Mouse (Mus musculus): ENCODE results near the gene Cmah. TPM values are rescaled to one million over a fixed set of nuclear protein-coding genes. Genes with fewer than 3 reads are reported as not detected.

Cmah gene
- polyA plus RNA-seq, 1 experiment from 2014 or later, result 0.24 TPM

DNA sequence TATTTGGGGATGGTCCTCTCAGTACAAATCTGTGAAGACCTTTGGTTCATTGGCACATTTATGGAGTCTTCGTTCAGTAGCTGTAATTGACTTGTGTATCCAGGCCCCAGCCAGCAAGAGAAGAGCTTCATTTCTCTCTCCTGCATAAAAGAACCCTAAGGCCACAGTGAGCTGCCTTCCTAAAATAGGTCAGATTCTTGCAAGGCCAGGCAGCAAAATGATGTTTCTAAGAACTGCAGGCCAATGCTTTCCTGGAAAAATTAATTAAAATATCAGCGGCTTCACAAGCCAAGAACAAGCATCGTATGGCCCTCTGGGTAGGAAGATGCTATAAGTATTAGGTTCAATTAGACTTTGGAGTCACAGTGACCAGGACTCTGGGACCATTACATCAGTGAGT, 156.5 kb downstream of the Cmah start:
- no peaks in the 10 kb centered on the region for H3K9me3 ChIP-seq (replicated peaks)

DNA sequence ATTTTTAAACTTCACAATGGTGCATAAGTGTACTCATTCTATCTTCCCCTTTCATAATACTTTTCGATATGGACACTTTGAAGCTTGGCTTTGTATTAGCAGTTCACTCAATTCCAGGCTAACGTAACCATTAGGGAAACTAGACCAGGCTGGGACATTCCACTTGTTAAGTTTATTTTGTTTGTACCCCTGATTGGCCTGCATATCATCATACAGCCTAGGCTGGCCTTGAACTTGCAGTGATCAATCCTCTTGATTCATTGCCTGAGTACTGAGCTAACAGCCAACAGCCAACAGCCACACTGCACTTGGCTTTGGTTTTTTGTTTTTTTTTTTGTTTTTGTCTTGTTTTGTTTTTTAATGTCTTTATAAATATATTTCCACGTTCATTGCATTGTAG, 157.6 kb downstream of the Cmah start:
- WGBS, result 80% methylated on average over 3 of the region's 3 CpGs
- no peaks in the 10 kb centered on the region for H3K9me3 ChIP-seq (replicated peaks)
- H3K9ac ChIP-seq, result no peak overlapping the region
- H3K4me2 ChIP-seq, result no peak overlapping the region
- peaks cover 7% of the 10 kb centered on the region; the same call in 1 of the 2 replicates for H3K4me1 ChIP-seq (replicated peaks)
- ATAC-seq (ENCODE audit: insufficient number of reproducible peaks, low FRiP score), result no peak
- H3K4me3 ChIP-seq, result no peak overlapping the region
- H3K36me3 ChIP-seq, result no peaks in the 10 kb centered on the region
- no peak overlapping the region for H3K27ac ChIP-seq (ENCODE audit: poor library complexity, severe bottlenecking)
- H3K27me3 ChIP-seq (replicated peaks), result no peaks in the 10 kb centered on the region

More for the DNA sequence above, 156.5 kb downstream of the Cmah start:
- Histone ChIP-seq H3K4me3 (no peak overlapping the region), H3K4me1 (replicated peaks) (peaks cover 6% of the 10 kb centered on the region; the same call in 1 of the 2 replicates), H3K27ac (ENCODE audit: poor library complexity, severe bottlenecking) (no peak overlapping the region), H3K9ac (no peak overlapping the region), H3K27me3 (replicated peaks) (no peaks in the 10 kb centered on the region), H3K36me3 (no peaks in the 10 kb centered on the region), H3K4me2 (no peak overlapping the region)
- 92% methylated on average over 3 of the region's 3 CpGs for WGBS
- no peak for ATAC-seq (ENCODE audit: insufficient number of reproducible peaks, low FRiP score)

DNA sequence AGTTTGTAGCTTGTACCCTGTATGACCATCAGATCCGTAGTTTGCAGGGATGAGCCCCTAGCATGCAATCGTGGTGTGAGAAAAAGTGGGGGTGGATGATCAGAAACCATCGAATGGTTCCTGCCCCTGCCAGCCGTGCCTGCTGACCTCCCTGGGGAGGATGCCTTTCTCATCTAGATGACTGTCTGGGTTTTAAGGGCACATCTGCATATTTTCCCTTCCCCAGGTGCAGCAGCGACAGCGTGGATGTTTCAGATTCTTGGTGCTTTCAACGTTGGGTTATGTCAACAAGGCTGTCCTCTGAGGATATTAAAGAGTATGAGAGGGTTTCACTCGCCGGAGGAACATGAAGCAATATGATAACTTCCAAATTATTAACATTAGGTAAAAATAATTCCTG, 158.8 kb downstream of the Cmah start:
- WGBS, result 70% methylated on average over 9 of the region's 9 CpGs
- Histone ChIP-seq H3K9me3 (replicated peaks) (no peaks in the 10 kb centered on the region), H3K27me3 (replicated peaks) (no peaks in the 10 kb centered on the region; the same call in 1 of the 2 replicates), H3K36me3 (no peaks in the 10 kb centered on the region), H3K4me2 (no peak overlapping the region), H3K4me3 (no peak overlapping the region), H3K9ac (no peak overlapping the region), H3K4me1 (replicated peaks) (peaks cover 7% of the 10 kb centered on the region; the same call in 1 of the 2 replicates), H3K27ac (ENCODE audit: poor library complexity, severe bottlenecking) (no peak overlapping the region)
- ATAC-seq (ENCODE audit: insufficient number of reproducible peaks, low FRiP score), result no peak

- Histone ChIP-seq H3K4me2 (no peak overlapping the region), H3K36me3 (no peaks in the 10 kb centered on the region), H3K27me3 (replicated peaks) (no peaks in the 10 kb centered on the region; the same call in 1 of the 2 replicates), H3K9me3 (replicated peaks) (no peaks in the 10 kb centered on the region), H3K4me3 (no peak overlapping the region), H3K27ac (ENCODE audit: poor library complexity, severe bottlenecking) (no peak overlapping the region), H3K4me1 (replicated peaks) (0 out of 2 replicates have a peak, but pooled peaks cover 7% of the 10 kb centered on the region), H3K9ac (no peak overlapping the region)
- 72% methylated on average over 6 of the region's 6 CpGs for WGBS
- no peak for ATAC-seq (ENCODE audit: insufficient number of reproducible peaks, low FRiP score)
Observed at GRCm38 (mm10) chr13:24486403-24486802, 159.2 kb downstream of the Cmah start.

- Histone ChIP-seq H3K9ac (no peak overlapping the region), H3K4me1 (replicated peaks) (0 out of 2 replicates have a peak, but pooled peaks cover 4% of the 10 kb centered on the region), H3K4me3 (no peak overlapping the region), H3K4me2 (no peak overlapping the region), H3K27ac (ENCODE audit: poor library complexity, severe bottlenecking) (no peak overlapping the region), H3K9me3 (replicated peaks) (no peaks in the 10 kb centered on the region), H3K27me3 (replicated peaks) (no peaks in the 10 kb centered on the region; the same call in 1 of the 2 replicates), H3K36me3 (no peaks in the 10 kb centered on the region)
- WGBS, result 80% methylated on average over 5 of the region's 5 CpGs
- ATAC-seq (ENCODE audit: insufficient number of reproducible peaks, low FRiP score), result no peak
Observed at GRCm38 (mm10) chr13:24487061-24487460, 159.9 kb downstream of the Cmah start.

DNA sequence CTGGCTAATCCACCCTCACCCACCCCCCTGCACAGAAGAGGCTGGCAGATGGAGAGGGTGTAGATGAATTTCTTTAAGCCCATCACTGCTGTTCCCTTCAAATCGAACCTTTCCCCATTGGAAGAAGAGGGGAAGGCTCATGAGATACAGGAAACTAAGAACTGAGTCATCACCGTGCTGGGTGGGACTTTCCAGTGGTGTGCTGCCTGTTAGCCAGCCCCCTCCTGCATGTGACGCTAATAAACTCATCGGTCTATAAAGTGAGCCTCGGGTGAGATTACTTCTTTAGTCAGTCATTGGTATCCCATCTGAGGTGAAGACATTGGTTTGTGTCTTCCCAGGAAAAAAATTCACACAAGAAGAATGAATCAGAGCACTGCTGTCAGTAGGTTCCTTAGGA, 160.3 kb downstream of the Cmah start:
- no peaks in the 10 kb centered on the region; the same call in 1 of the 2 replicates for H3K27me3 ChIP-seq (replicated peaks)
- no peak overlapping the region for H3K4me3 ChIP-seq
- 0 out of 2 replicates have a peak, but pooled peaks cover 4% of the 10 kb centered on the region for H3K4me1 ChIP-seq (replicated peaks)
- H3K9me3 ChIP-seq (replicated peaks), result no peaks in the 10 kb centered on the region
- no peak for ATAC-seq (ENCODE audit: insufficient number of reproducible peaks, low FRiP score)
- H3K9ac ChIP-seq, result no peak overlapping the region
- no peak overlapping the region for H3K4me2 ChIP-seq
- H3K27ac ChIP-seq (ENCODE audit: poor library complexity, severe bottlenecking), result no peak overlapping the region
- WGBS, result 77% methylated on average over 5 of the region's 5 CpGs
- no peaks in the 10 kb centered on the region for H3K36me3 ChIP-seq

DNA sequence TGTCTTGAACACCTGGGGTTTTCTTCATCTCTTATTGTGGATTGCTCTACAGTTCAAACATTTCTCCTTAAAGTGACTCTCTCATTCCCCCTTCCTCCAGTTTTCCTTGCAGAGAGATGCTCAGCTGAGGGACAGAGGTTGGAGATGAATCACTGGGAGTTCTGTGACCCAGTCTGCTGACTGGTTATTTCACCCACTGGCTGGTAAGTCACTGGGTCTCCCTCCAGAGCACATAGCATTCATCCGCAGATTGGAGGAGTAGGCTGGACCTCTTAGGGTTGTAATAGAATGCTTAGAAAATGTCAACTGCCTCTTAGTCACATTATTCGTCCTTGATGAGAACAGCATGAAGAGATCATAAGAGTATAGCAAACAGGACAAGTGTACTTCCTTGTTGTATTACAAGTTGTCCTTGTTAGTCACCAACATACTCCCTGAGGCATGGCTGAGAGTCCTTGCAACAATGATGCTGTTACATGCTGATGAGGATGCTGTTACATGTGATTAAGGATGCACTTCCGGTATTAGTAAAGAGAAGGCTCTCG, 161.4 kb downstream of the Cmah start:
- WGBS, result 81% methylated on average over 4 of the region's 4 CpGs
- no peak overlapping the region for H3K4me2 ChIP-seq
- H3K27ac ChIP-seq (ENCODE audit: poor library complexity, severe bottlenecking), result no peak overlapping the region
- no peaks in the 10 kb centered on the region for H3K9me3 ChIP-seq (replicated peaks)
- H3K27me3 ChIP-seq (replicated peaks), result no peaks in the 10 kb centered on the region; the same call in 1 of the 2 replicates
- H3K4me1 ChIP-seq (replicated peaks), result 0 out of 2 replicates have a peak, but pooled peaks cover 4% of the 10 kb centered on the region
- H3K4me3 ChIP-seq, result no peak overlapping the region
- no peak for ATAC-seq (ENCODE audit: insufficient number of reproducible peaks, low FRiP score)
- no peak overlapping the region for H3K9ac ChIP-seq
- H3K36me3 ChIP-seq, result no peaks in the 10 kb centered on the region

- no peak overlapping the region for H3K27ac ChIP-seq (ENCODE audit: poor library complexity, severe bottlenecking)
- no peak for ATAC-seq (ENCODE audit: insufficient number of reproducible peaks, low FRiP score)
- H3K4me3 ChIP-seq, result no peak overlapping the region
- no peak overlapping the region for H3K4me2 ChIP-seq
- H3K4me1 ChIP-seq (replicated peaks), result 0 out of 2 replicates have a peak, but pooled peaks cover 4% of the 10 kb centered on the region
- no peaks in the 10 kb centered on the region for H3K36me3 ChIP-seq
- H3K9me3 ChIP-seq (replicated peaks), result no peaks in the 10 kb centered on the region
- H3K9ac ChIP-seq, result no peak overlapping the region
- no peaks in the 10 kb centered on the region; the same call in 1 of the 2 replicates for H3K27me3 ChIP-seq (replicated peaks)
- 54% methylated on average over 3 of the region's 3 CpGs for WGBS
Observed at GRCm38 (mm10) chr13:24489515-24489914, 162.3 kb downstream of the Cmah start.

DNA sequence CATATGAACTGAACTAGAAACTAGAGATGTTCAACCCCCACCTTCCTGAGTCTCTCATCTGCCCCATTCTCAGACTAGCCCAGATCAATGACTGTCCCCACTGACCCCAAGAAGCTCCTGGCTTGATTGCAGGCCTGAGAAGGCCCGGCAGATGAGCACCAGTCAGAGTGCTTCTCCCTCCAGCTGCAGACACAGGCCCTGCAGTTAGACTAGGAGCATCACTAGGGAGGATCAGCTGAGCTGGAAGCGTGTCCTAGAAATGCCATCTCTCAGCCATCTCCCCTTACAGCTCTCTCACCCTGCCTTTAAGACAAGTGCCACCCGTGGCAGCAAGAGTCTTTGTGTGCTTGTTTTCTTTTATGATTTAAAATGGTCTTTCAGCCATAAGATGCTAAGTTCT, 162.8 kb downstream of the Cmah start:
- Histone ChIP-seq H3K4me3 (no peak overlapping the region), H3K27me3 (replicated peaks) (no peaks in the 10 kb centered on the region; the same call in 1 of the 2 replicates), H3K27ac (ENCODE audit: poor library complexity, severe bottlenecking) (no peak overlapping the region), H3K9me3 (replicated peaks) (no peaks in the 10 kb centered on the region), H3K4me2 (no peak overlapping the region), H3K4me1 (replicated peaks) (0 out of 2 replicates have a peak, but pooled peaks cover 4% of the 10 kb centered on the region), H3K9ac (no peak overlapping the region), H3K36me3 (no peaks in the 10 kb centered on the region)
- WGBS, result 74% methylated on average over 3 of the region's 3 CpGs
- ATAC-seq (ENCODE audit: insufficient number of reproducible peaks, low FRiP score), result no peak

DNA sequence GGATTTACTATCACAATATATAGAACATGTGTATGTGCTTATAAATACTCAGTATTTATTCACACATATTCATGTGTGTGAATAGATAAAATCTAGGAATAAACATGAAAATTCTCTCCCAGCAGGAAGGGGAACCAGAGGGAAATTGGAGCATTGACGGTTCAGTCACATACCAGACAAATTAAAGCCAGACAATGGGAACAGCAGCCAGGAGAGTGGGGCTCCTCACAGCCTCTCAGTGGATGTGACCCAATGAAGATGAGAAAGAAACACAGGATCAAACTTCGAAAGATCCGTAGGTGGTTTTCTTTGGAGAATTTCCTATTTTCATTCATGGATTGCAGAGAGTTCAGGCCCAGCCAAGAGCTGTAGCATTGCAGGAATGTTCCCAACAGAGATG, 163.9 kb downstream of the Cmah start:
- Histone ChIP-seq H3K4me1 (replicated peaks) (peaks cover 14% of the 10 kb centered on the region), H3K9me3 (replicated peaks) (no peaks in the 10 kb centered on the region)
- no peak for ATAC-seq (ENCODE audit: insufficient number of reproducible peaks, low FRiP score)

GRCm38 (mm10) chr13:24493784-24494183, 166.6 kb downstream of the Cmah start:
- Histone ChIP-seq H3K27ac (ENCODE audit: poor library complexity, severe bottlenecking) (no peak overlapping the region), H3K4me3 (no peak overlapping the region), H3K9me3 (replicated peaks) (no peaks in the 10 kb centered on the region), H3K4me1 (replicated peaks) (peaks cover 35% of the 10 kb centered on the region), H3K36me3 (no peaks in the 10 kb centered on the region), H3K27me3 (replicated peaks) (no peaks in the 10 kb centered on the region; the same call in 1 of the 2 replicates), H3K9ac (no peak overlapping the region), H3K4me2 (no peak overlapping the region)
- ATAC-seq (ENCODE audit: insufficient number of reproducible peaks, low FRiP score), result no peak
- 90% methylated on average over 3 of the region's 3 CpGs for WGBS

More for the DNA sequence above, 163.9 kb downstream of the Cmah start:
- no peaks in the 10 kb centered on the region; the same call in 1 of the 2 replicates for H3K27me3 ChIP-seq (replicated peaks)
- no peak overlapping the region for H3K4me3 ChIP-seq
- no peak overlapping the region for H3K4me2 ChIP-seq
- no peaks in the 10 kb centered on the region for H3K36me3 ChIP-seq
- H3K27ac ChIP-seq (ENCODE audit: poor library complexity, severe bottlenecking), result no peak overlapping the region
- WGBS, result 69% methylated on average over 3 of the region's 3 CpGs
- H3K9ac ChIP-seq, result no peak overlapping the region

DNA sequence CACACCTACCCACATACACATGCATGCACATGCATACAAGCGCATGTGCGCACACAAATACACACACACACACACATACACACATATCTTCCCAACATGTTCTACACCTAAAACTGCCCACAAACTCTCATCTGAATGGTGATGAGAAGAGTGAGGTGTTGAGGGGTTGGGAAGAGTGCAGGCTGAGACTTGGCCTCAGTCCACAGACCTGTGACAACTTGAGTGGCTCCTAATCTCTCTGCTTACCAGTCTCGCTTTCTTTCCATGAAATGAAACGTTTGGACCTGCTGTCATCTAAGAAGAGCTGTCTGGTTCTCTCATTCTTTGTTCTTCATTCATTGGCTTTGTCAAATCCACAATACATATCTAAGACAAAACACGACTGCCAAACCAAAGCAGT, 169.1 kb downstream of the Cmah start:
- no peaks in the 10 kb centered on the region for H3K9me3 ChIP-seq (replicated peaks)
- peaks cover 38% of the 10 kb centered on the region for H3K4me1 ChIP-seq (replicated peaks)
- no peak for ATAC-seq (ENCODE audit: insufficient number of reproducible peaks, low FRiP score)
- no peak overlapping the region for H3K4me2 ChIP-seq
- WGBS, result 56% methylated on average over 5 of the region's 5 CpGs
- H3K27me3 ChIP-seq (replicated peaks), result no peaks in the 10 kb centered on the region
- H3K27ac ChIP-seq (ENCODE audit: poor library complexity, severe bottlenecking), result peak overlapping the region; percentile 52; the same call in 1 of the 2 replicates
- H3K9ac ChIP-seq, result no peak overlapping the region
- no peaks in the 10 kb centered on the region for H3K36me3 ChIP-seq
- no peak overlapping the region for H3K4me3 ChIP-seq
